Mouse (Mus musculus) small intestine, adult 2 months (tissue): ENCODE data around the gene Kctd11. TPM values are rescaled to one million over a fixed set of nuclear protein-coding genes. Genes with fewer than 3 reads are reported as not detected.
A peak's percentile ranks its signal among the peaks of the same experiment; 100 is the strongest.

ENCODE experiments used
- H3K27ac ChIP-seq: fragments of 200-500 bp; 2 replicates; pipeline ENCODE4 v1.5.1; 2012; ENCODE audit warnings: low read depth, low read length, control low read depth, inconsistent platforms; ENCODE audit not compliant: insufficient read depth
- H3K27me3 ChIP-seq: fragments of 200-500 bp; 2 replicates; pipeline ENCODE4 v1.6.1; 2012; ENCODE audit warnings: mild to moderate bottlenecking, moderate library complexity, low read length, inconsistent platforms; ENCODE audit not compliant: control insufficient read depth, insufficient read depth
- H3K36me3 ChIP-seq: fragments of 200-500 bp; 2 replicates; pipeline ENCODE4 v1.6.1; 2012; ENCODE audit warnings: mild to moderate bottlenecking, low read length, control low read depth, inconsistent platforms; ENCODE audit not compliant: control insufficient read depth, insufficient read depth
- H3K4me1 ChIP-seq: fragments of 200-500 bp; 2 replicates; pipeline ENCODE4 v1.6.1; 2012; ENCODE audit warnings: low read length, inconsistent platforms, mixed read lengths; ENCODE audit not compliant: control insufficient read depth, insufficient read depth, insufficient read length
- H3K4me3 ChIP-seq: fragments of 200-500 bp; 2 replicates; pipeline ENCODE4 v1.5.1; 2012; ENCODE audit warnings: low read depth, mild to moderate bottlenecking, control low read depth, inconsistent platforms, low read length, moderate library complexity
- CTCF ChIP-seq: fragments of 200-500 bp; IDR thresholded peaks from 2 replicates; pipeline ENCODE4 v1.5.1; 2012; ENCODE audit warnings: low read depth, mild to moderate bottlenecking, control low read depth, inconsistent platforms, low read length, moderate library complexity, mixed read lengths; ENCODE audit not compliant: insufficient replicate concordance, insufficient read length; ENCODE audit errors: extremely low read depth
- POLR2A ChIP-seq: fragments of 200-500 bp; IDR thresholded peaks from 2 replicates; pipeline ENCODE4 v1.6.1; 2012; ENCODE audit warnings: low read depth, mild to moderate bottlenecking, control low read depth, inconsistent platforms, low read length, moderate library complexity
- WGBS: fragments of 180-500 bp; shearing (Covaris S2); methylation state at CpG from one replicate; pipeline ENCODE4 v1.1.7; 2018; 5-methylcytosine and 5-hydroxymethylcytosine counted together
- polyA plus RNA-seq: library from polyadenylated mRNA; depleted of rRNA; stranded (reverse); fragments of >200 nt; gene quantifications from 2 replicates; pipeline ENCODE4 v1.2.3, GENCODE M21; 2012

Gene Kctd11
- polyA plus RNA-seq, 1 experiment: 2.8 TPM

DNA sequence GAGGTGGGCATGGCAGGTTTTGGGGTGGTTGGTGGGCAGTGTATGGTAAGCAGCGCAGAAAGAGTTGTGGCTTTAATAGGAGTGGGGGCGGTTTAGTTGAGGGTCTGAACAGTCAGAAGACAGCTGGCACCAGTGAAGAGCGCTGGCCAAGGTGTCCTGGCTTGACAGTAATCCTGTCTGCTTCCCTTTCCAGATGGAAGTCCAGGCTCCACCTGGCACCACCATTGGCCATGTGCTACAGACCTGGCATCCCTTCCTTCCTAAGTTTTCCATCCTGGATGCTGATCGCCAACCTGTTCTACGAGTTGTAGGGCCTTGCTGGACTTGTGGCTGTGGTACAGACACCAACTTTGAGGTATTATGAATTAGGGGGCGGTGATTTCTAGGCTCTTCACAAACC lies 33.2 kb downstream of the Kctd11 start:
- no peak overlapping the region for H3K4me3 ChIP-seq
- H3K36me3 ChIP-seq: peaks cover 30% of the 10 kb centered on the region
- 93% methylated on average over 6 of the region's 6 CpGs for WGBS
- no peaks in the 10 kb centered on the region for H3K27me3 ChIP-seq
- no peak overlapping the region for H3K27ac ChIP-seq
- H3K4me1 ChIP-seq: peaks cover 15% of the 10 kb centered on the region
- TF ChIP-seq CTCF (no peak), POLR2A (no peak)

- no peak for TF ChIP-seq CTCF
- Histone ChIP-seq H3K36me3 (peaks cover 23% of the 10 kb centered on the region), H3K4me3 (peak overlapping the region; percentile 64), H3K27ac (no peak overlapping the region), H3K27me3 (no peaks in the 10 kb centered on the region), H3K4me1 (peaks cover 15% of the 10 kb centered on the region)
- 8% methylated on average over 37 of the region's 37 CpGs for WGBS
Measured at GRCm38 (mm10) chr11:69846738-69847688, 34.2 kb downstream of the Kctd11 start.

DNA sequence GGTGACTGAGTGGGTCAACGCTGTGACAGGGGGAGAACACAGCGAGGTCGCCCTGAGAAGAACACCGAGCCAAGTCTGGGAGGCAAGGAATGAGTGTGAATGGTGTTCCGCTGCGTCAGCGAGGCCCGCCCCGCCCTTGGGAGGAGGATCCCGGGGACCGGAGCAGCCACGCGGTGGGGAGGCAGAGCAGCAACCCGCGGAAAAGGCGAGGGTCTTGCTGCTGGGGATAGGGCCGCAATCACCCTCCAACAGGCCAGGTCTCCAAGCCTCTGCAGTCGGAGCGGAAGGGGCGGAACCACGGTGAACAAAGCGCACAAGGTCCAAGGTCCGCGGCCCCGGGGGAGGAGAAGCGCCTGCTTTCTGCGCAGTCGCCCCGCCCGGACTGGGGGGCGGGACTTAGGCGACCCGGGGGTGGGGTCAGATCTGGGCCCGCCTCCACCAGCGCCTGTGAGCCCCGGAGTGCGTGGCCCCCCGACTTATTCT lies 35.0 kb downstream of the Kctd11 start, which contains the start of gene Plscr3:
TSS of gene Plscr3 (plus strand) at position 179 of the 483 bp plus-strand sequence.
- Histone ChIP-seq H3K27ac (peak within 1 kb of the TSS; percentile 85), H3K4me1 (peaks cover 15% of the 10 kb centered on the region), H3K4me3 (peak within 1 kb of the TSS; percentile 64), H3K27me3 (no peaks in the 10 kb centered on the region), H3K36me3 (peaks cover 16% of the 10 kb centered on the region)
- under 1% methylated on average over 38 of the region's 38 CpGs for WGBS
- no peak for TF ChIP-seq CTCF
- TF ChIP-seq POLR2A: peak; percentile 92

GRCm38 (mm10) chr11:69838714-69839104 lies 42.5 kb downstream of the Kctd11 start:
- under 1% methylated on average over 7 of the region's 7 CpGs for WGBS
- Histone ChIP-seq H3K36me3 (no peaks in the 10 kb centered on the region), H3K27me3 (peaks cover 12% of the 10 kb centered on the region), H3K27ac (peak overlapping the region; percentile 63), H3K4me1 (peaks cover 3% of the 10 kb centered on the region), H3K4me3 (peak overlapping the region; percentile 76)
- TF ChIP-seq POLR2A: no peak
- no peak for TF ChIP-seq CTCF

- H3K27ac ChIP-seq: peak within 1 kb of the TSS; percentile 63
- H3K4me1 ChIP-seq: peaks cover 4% of the 10 kb centered on the region
- H3K27me3 ChIP-seq: peaks cover 12% of the 10 kb centered on the region
- WGBS: under 1% methylated on average over 34 of the region's 34 CpGs
- H3K4me3 ChIP-seq: peak within 1 kb of the TSS; percentile 76
- H3K36me3 ChIP-seq: no peaks in the 10 kb centered on the region
- TF ChIP-seq POLR2A: peak; percentile 78
- no peak for TF ChIP-seq CTCF
Measured at GRCm38 (mm10) chr11:69837952-69838713, 43.1 kb downstream of the Kctd11 start, which contains the start of gene Tmem256. TSS of gene Tmem256 (plus strand) at chr11:69838514.

GRCm38 (mm10) chr11:69837604-69837951 lies 43.6 kb downstream of the Kctd11 start, which contains the start of gene Nlgn2:
TSS of gene Nlgn2 (minus strand) at chr11:69837784.
- WGBS: under 1% methylated on average over 32 of the region's 32 CpGs
- H3K4me3 ChIP-seq: peak within 1 kb of the TSS; percentile 76
- no peaks in the 10 kb centered on the region for H3K36me3 ChIP-seq
- peak within 1 kb of the TSS; percentile 63 for H3K27ac ChIP-seq
- peaks cover 12% of the 10 kb centered on the region for H3K27me3 ChIP-seq
- TF ChIP-seq CTCF (no peak), POLR2A (no peak)
- peaks cover 4% of the 10 kb centered on the region for H3K4me1 ChIP-seq
